Comparison of ENCODE assay signal across 8 mouse cellular contexts in the genomic region with DNA sequence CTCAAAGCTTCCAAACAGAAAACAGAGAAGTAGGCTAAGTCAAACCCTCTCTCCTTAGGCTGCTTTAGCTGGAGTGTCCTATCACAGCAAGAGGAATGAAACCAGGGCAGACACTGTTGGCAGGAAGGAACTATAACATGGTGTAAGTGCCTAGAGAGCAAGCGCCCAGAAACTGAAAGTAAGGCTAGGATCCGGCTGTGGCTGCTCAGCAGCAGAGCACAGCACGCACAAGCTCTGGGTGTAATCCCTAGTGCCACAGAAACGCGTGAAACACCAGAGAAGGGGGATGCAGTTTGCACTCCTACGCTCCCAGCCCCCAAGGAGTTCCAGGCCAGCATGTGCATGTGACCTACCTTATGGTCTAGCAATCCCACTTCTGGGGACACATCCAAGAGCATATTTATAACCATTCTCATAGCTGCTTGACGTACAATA. TPM values are rescaled to one million over a fixed set of nuclear protein-coding genes. Genes with fewer than 3 reads are reported as not detected.
DNase-seq lines count a peak whose midpoint lies in the region; ATAC-seq lines count a peak whose summit lies in the region.

No protein-coding gene starts in this region.

- H3K4me3 ChIP-seq in macrophage (ENCODE audit: inconsistent target), result peak overlapping the region; percentile 32

- ATAC-seq in activated CD4-positive, CD25-positive, alpha-beta regulatory T cell, adult 4 months, result peak; percentile 84

- 7% methylated on average over 7 of the region's 7 CpGs for WGBS in macrophage (ENCODE audit: missing documents)

- peak; percentile 54 for DNase-seq in layer of hippocampus, adult 11-12 months (ENCODE audit: low spot score)
- DNase-seq in layer of hippocampus, postnatal 25 days (ENCODE audit: extremely low spot score in 1 of 2, low spot score in 1 of 2), result no peak
- peak; percentile 68 to 78 for DNase-seq in cerebellum, postnatal 14 days
- DNase-seq in kidney, postnatal 10 days, result peak; percentile 44
- DNase-seq in thymus, postnatal 36 days, result peak; percentile 58 to 64
- DNase-seq in MN1 (ENCODE audit: low spot score), result no peak

- H3K27ac ChIP-seq in macrophage, result peak overlapping the region; percentile 73

- H3K79me2 ChIP-seq in macrophage (ENCODE audit: inconsistent target), result peaks cover 62% of the 10 kb centered on the region

- no peaks in the 10 kb centered on the region for H3K36me3 ChIP-seq in macrophage (ENCODE audit: inconsistent target)

RNA-seq across cellular contexts. Expression of gene Crtc3, which starts 41.2 kb away (rescaled TPM):
- 10 to 100 TPM; 15.5 to 24.9 TPM for total RNA-seq in layer of hippocampus, postnatal 25 days (2021)
- polyA plus RNA-seq in activated CD4-positive, CD25-positive, alpha-beta regulatory T cell, adult 4 months (2017; shearing (Covaris generic)), result 10 to 100 TPM; 16.6 to 17.1 TPM
- 10 to 100 TPM; 25.8 to 70.8 (median 50.4) TPM for total RNA-seq in macrophage (2018; cell fraction: chromatin; rRNA removed)
- 10 to 100 TPM in 22 of 26 experiments, 1 to 10 TPM in 4; 8.8 to 17.2 (median 12.5) TPM for total RNA-seq in macrophage (2018; cell fraction: cytosol; rRNA removed)
- 10 to 100 TPM; 11.8 to 43.9 (median 26.0) TPM for total RNA-seq in macrophage (2018; cell fraction: nucleus; rRNA removed)
- 9.6 to 16.5 TPM (median 11.3 TPM) in 3 replicates for polyA plus RNA-seq in macrophage (2018)

Comparison
In these comparisons a context has a peak if more than half of its experiments do, and no peak if none do; other contexts are left out.
1. DNase-seq: peak in layer of hippocampus, adult 11-12 months (single experiment), cerebellum, postnatal 14 days (2 of 2), kidney, postnatal 10 days (single experiment) and thymus, postnatal 36 days (2 of 2); none in layer of hippocampus, postnatal 25 days (0 of 2) and MN1 (single experiment).